Comparison of ENCODE assay signal across 9 mouse cellular contexts in genomic region chr5:138753269-138753668, GRCm38 (mm10). TPM values are rescaled to one million over a fixed set of nuclear protein-coding genes. Genes with fewer than 3 reads are reported as not detected.
DNase-seq lines count a peak whose midpoint lies in the region; ATAC-seq lines count a peak whose summit lies in the region.
"Had no signal": no experiment of that assay in that cellular context is flagged by ENCODE, and none has a peak within 500 bp of the region (broad histone marks: within the 10 kb centered on the region; RNA-seq: fewer than 3 reads in every experiment).

No protein-coding gene starts in this region.

- no peak overlapping the region; the same call in 1 of the 2 replicates for H3K4me3 ChIP-seq in lung, embryonic 15.5 days
- peak overlapping the region; percentile 67; the same call in 1 of the 2 replicates for H3K4me3 ChIP-seq in forebrain, embryonic 12.5 days (replicated peaks)
- H3K4me3 ChIP-seq in limb, embryonic 13.5 days, result 0 out of 2 replicates have a peak overlapping the region, but pooled peaks have one; percentile 63
- no peak overlapping the region for H3K4me3 ChIP-seq in stomach, embryonic 15.5 days (replicated peaks)

- H3K27ac ChIP-seq in lung, embryonic 15.5 days, result peak overlapping the region; percentile 92
- no peak overlapping the region for H3K27ac ChIP-seq in forebrain, embryonic 12.5 days
- H3K27ac ChIP-seq in limb, embryonic 13.5 days, result no peak overlapping the region
- no peak overlapping the region for H3K27ac ChIP-seq in stomach, embryonic 15.5 days

- WGBS in lung, embryonic 15.5 days, result 62% methylated on average over 4 of the region's 4 CpGs
- 65% methylated on average over 4 of the region's 4 CpGs for WGBS in forebrain, embryonic 12.5 days
- WGBS in limb, embryonic 13.5 days, result 75% methylated on average over 4 of the region's 4 CpGs
- WGBS in stomach, embryonic 15.5 days, result 68% methylated on average over 4 of the region's 4 CpGs

- H3K4me1 ChIP-seq in lung, embryonic 15.5 days, result peaks cover 44% of the 10 kb centered on the region
- peaks cover 39% of the 10 kb centered on the region for H3K4me1 ChIP-seq in forebrain, embryonic 12.5 days
- H3K4me1 ChIP-seq in limb, embryonic 13.5 days, result peaks cover 35% of the 10 kb centered on the region
- peaks cover 28% of the 10 kb centered on the region for H3K4me1 ChIP-seq in stomach, embryonic 15.5 days

- ATAC-seq in lung, embryonic 15.5 days (ENCODE audit: borderline replicate concordance, extremely low read depth, low FRiP score, low TSS enrichment), result no peak
- ATAC-seq in forebrain, embryonic 12.5 days (ENCODE audit: low FRiP score), result no peak
- no peak for ATAC-seq in limb, embryonic 13.5 days (ENCODE audit: low FRiP score, low read depth)
- no peak for ATAC-seq in stomach, embryonic 15.5 days (ENCODE audit: insufficient read depth, low FRiP score, low read depth)

- no peaks in the 10 kb centered on the region for H3K9me3 ChIP-seq in lung, embryonic 15.5 days
- H3K9me3 ChIP-seq in forebrain, embryonic 12.5 days, result no peaks in the 10 kb centered on the region
- H3K9me3 ChIP-seq in limb, embryonic 13.5 days, result no peaks in the 10 kb centered on the region
- H3K9me3 ChIP-seq in stomach, embryonic 15.5 days, result no peaks in the 10 kb centered on the region

- H3K36me3 ChIP-seq in lung, embryonic 15.5 days, result no peaks in the 10 kb centered on the region
- H3K36me3 ChIP-seq in forebrain, embryonic 12.5 days (replicated peaks), result 0 out of 2 replicates have a peak, but pooled peaks cover 6% of the 10 kb centered on the region
- H3K36me3 ChIP-seq in limb, embryonic 13.5 days, result no peaks in the 10 kb centered on the region
- no peaks in the 10 kb centered on the region for H3K36me3 ChIP-seq in stomach, embryonic 15.5 days

- H3K4me2 ChIP-seq in lung, embryonic 15.5 days, result peak overlapping the region; percentile 97
- peak overlapping the region; percentile 95 for H3K4me2 ChIP-seq in forebrain, embryonic 12.5 days
- H3K4me2 ChIP-seq in limb, embryonic 13.5 days (replicated peaks), result peak overlapping the region; percentile 98
- H3K4me2 ChIP-seq in stomach, embryonic 15.5 days, result peak overlapping the region; percentile 95

- no peak overlapping the region for H3K9ac ChIP-seq in lung, embryonic 15.5 days
- peak overlapping the region; percentile 80; the same call in 1 of the 2 replicates for H3K9ac ChIP-seq in forebrain, embryonic 12.5 days
- H3K9ac ChIP-seq in limb, embryonic 13.5 days, result no peak overlapping the region
- no peak overlapping the region for H3K9ac ChIP-seq in stomach, embryonic 15.5 days

- H3K27me3 ChIP-seq in lung, embryonic 15.5 days, result peaks cover 51% of the 10 kb centered on the region
- H3K27me3 ChIP-seq in forebrain, embryonic 12.5 days, result peaks cover 46% of the 10 kb centered on the region
- H3K27me3 ChIP-seq in limb, embryonic 13.5 days, result peaks cover 81% of the 10 kb centered on the region
- H3K27me3 ChIP-seq in stomach, embryonic 15.5 days (replicated peaks), result peaks cover 10% of the 10 kb centered on the region; the same call in 1 of the 2 replicates

- no peak for DNase-seq in lung, postnatal 36 days
- no peak for DNase-seq in liver
- DNase-seq in frontal cortex, postnatal 10 days (ENCODE audit: low spot score in 2 of 2), result no peak
- DNase-seq: layer of hippocampus, postnatal 36 days; thymus, postnatal 36 days had no signal

RNA-seq across cellular contexts. Expression of gene Fam20c, which starts 1.0 kb away (rescaled TPM):
- polyA plus RNA-seq in lung, embryonic 15.5 days (2015; fragmentation: Nextera tagmentation; extraction: Ambion mirVana), result 6.1 and 6.2 TPM in 2 replicates
- polyA plus RNA-seq in forebrain, embryonic 12.5 days (2016; fragmentation: Nextera tagmentation; extraction: Ambion mirVana), result 21.6 and 23.3 TPM in 2 replicates
- polyA plus RNA-seq in limb, embryonic 13.5 days (2015; fragmentation: Nextera tagmentation; extraction: Ambion mirVana), result 4.3 and 4.5 TPM in 2 replicates
- polyA plus RNA-seq in stomach, embryonic 15.5 days (2015; fragmentation: Nextera tagmentation; extraction: Ambion mirVana), result 11.8 and 11.9 TPM in 2 replicates

Comparison
In these comparisons a context has a peak if more than half of its experiments do, and no peak if none do; other contexts are left out.
1. H3K4me3 ChIP-seq: peak in forebrain, embryonic 12.5 days (single experiment) and limb, embryonic 13.5 days (single experiment); none in lung, embryonic 15.5 days (single experiment) and stomach, embryonic 15.5 days (single experiment).
2. Peak in every context shown above with its lines, with median percentiles within 50 percentile points of each other: H3K4me2 ChIP-seq.